Mouse (Mus musculus): Measurements from ENCODE around the gene B4galnt1. TPM values are rescaled to one million over a fixed set of nuclear protein-coding genes. Genes with fewer than 3 reads are reported as not detected.

B4galnt1 gene
- polyA plus RNA-seq, 1 experiment, result 196 TPM

GRCm38 (mm10) chr10:127194428-127195327 is 29.7 kb downstream of the B4galnt1 start:
- Histone ChIP-seq H3K27ac (ENCODE audit: control insufficient read depth, insufficient read depth, low read length) (no peak overlapping the region; the same call in 1 of the 2 replicates), H3K4me3 (ENCODE audit: control insufficient read depth, insufficient read depth, low read length) (peak overlapping the region; percentile 80), H3K27me3 (ENCODE audit: control insufficient read depth, insufficient read depth, low read length) (no peaks in the 10 kb centered on the region; the same call in 1 of the 2 replicates), H3K4me1 (replicated peaks; ENCODE audit: control insufficient read depth, insufficient read depth, low read length) (peaks cover 18% of the 10 kb centered on the region), H3K36me3 (ENCODE audit: control insufficient read depth, insufficient read depth, low read length) (0 out of 2 replicates have a peak, but pooled peaks cover 4% of the 10 kb centered on the region)
- TF ChIP-seq POLR2A (IDR thresholded peaks at IDR 0.05; ENCODE audit: control insufficient read depth, extremely low read depth, insufficient read depth, low read length, poor library complexity) (no peak), CTCF (IDR thresholded peaks at IDR 0.05; ENCODE audit: borderline replicate concordance, control insufficient read depth, extremely low read depth, insufficient read depth, low read length, poor library complexity) (no peak)
- WGBS, result 5% methylated on average over 22 of the region's 22 CpGs
- DNase-seq, result no peak

DNA sequence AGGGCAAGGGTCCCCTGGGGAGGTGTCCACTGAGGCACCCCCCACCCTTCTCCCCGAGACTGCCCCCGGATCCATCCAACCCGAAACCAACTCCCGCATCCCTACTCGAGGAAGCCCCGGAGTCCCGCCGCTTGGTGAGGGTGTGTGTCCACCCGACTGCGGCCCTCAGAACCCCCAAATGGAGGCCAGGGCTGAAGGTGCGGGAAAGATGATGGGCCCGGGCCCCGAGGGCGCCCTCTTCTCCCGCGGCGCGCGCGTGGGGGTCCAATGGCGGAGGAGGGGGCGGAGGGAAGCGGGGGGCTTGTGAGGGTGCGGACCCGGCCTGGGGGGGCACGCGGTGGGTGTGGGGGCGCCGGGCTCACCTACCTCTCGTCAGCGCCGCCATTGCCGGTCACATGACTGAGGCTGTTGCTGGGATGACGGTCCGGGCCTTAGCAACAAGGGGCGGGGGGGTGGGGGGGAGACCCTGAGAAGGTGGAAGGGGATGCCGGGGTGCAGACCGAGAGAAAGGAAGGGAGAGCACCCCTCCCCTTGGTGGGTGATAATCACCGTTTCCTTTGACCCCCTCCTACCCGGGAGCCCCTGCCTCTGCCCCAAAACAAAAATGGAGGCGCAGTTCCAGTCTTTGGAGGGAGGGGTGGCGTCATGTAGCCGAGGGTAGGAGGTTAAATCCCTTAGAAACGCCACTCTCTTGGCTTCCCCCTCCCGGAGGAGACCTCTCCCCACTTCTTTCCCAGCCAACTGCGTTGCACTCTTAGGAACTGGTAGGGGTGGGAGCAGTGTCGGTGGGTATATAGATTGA is 30.5 kb downstream of the B4galnt1 start, which contains the start of gene Dtx3:
Gene Dtx3, minus strand, starts transcription at position 401 of the 802 bp plus-strand sequence.
- H3K36me3 ChIP-seq (ENCODE audit: control insufficient read depth, insufficient read depth, low read length), result peaks cover 4% of the 10 kb centered on the region; the same call in 1 of the 2 replicates
- H3K27me3 ChIP-seq (ENCODE audit: control insufficient read depth, insufficient read depth, low read length), result no peaks in the 10 kb centered on the region; the same call in 1 of the 2 replicates

DNA sequence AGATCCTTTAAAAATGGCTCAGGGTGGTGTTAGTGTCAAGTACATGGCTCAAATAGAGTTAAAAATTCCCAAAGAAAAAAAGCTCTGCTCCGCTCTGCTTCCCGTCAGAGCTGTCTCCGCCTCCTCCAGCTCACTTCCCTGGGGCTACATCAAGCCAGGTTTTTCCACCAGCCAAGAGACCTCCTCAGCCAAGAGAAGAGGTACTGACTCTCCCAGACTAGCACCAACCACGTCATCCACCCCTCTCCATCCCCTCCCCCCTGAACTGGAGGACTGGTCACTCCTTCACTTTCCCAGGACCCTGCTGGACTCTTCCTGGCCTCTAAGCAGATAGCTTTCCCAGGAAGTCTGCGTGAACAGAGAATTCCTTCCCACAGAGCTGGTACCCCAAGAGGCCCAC is 31.4 kb downstream of the B4galnt1 start:
- Histone ChIP-seq H3K27me3 (ENCODE audit: control insufficient read depth, insufficient read depth, low read length) (no peaks in the 10 kb centered on the region), H3K4me1 (replicated peaks; ENCODE audit: control insufficient read depth, insufficient read depth, low read length) (peaks cover 15% of the 10 kb centered on the region), H3K4me3 (ENCODE audit: control insufficient read depth, insufficient read depth, low read length) (no peak overlapping the region), H3K27ac (ENCODE audit: control insufficient read depth, insufficient read depth, low read length) (no peak overlapping the region), H3K36me3 (ENCODE audit: control insufficient read depth, insufficient read depth, low read length) (peaks cover 4% of the 10 kb centered on the region; the same call in 1 of the 2 replicates)
- TF ChIP-seq POLR2A (IDR thresholded peaks at IDR 0.05; ENCODE audit: control insufficient read depth, extremely low read depth, insufficient read depth, low read length, poor library complexity) (no peak), CTCF (IDR thresholded peaks at IDR 0.05; ENCODE audit: borderline replicate concordance, control insufficient read depth, extremely low read depth, insufficient read depth, low read length, poor library complexity) (no peak)
- no peak for DNase-seq
- WGBS, result 96% methylated on average over 5 of the region's 5 CpGs

More for the DNA sequence above, 30.5 kb downstream of the B4galnt1 start, which contains the start of gene Dtx3:
- 1% methylated on average over 39 of the region's 47 CpGs for WGBS
- TF ChIP-seq CTCF (IDR thresholded peaks at IDR 0.05; ENCODE audit: borderline replicate concordance, control insufficient read depth, extremely low read depth, insufficient read depth, low read length, poor library complexity) (no peak), POLR2A (IDR thresholded peaks at IDR 0.05; ENCODE audit: control insufficient read depth, extremely low read depth, insufficient read depth, low read length, poor library complexity) (no peak)
- Histone ChIP-seq H3K4me1 (replicated peaks; ENCODE audit: control insufficient read depth, insufficient read depth, low read length) (peaks cover 15% of the 10 kb centered on the region), H3K4me3 (ENCODE audit: control insufficient read depth, insufficient read depth, low read length) (peak within 1 kb of the TSS; percentile 80), H3K27ac (ENCODE audit: control insufficient read depth, insufficient read depth, low read length) (no peak within 1 kb of the TSS)
- peak; percentile 50 for DNase-seq

- Histone ChIP-seq H3K27ac (ENCODE audit: control insufficient read depth, insufficient read depth, low read length) (no peak overlapping the region), H3K36me3 (ENCODE audit: control insufficient read depth, insufficient read depth, low read length) (peaks cover 4% of the 10 kb centered on the region; the same call in 1 of the 2 replicates), H3K4me3 (ENCODE audit: control insufficient read depth, insufficient read depth, low read length) (no peak overlapping the region), H3K27me3 (ENCODE audit: control insufficient read depth, insufficient read depth, low read length) (no peaks in the 10 kb centered on the region), H3K4me1 (replicated peaks; ENCODE audit: control insufficient read depth, insufficient read depth, low read length) (peaks cover 15% of the 10 kb centered on the region)
- 98% methylated on average over 8 of the region's 8 CpGs for WGBS
- TF ChIP-seq POLR2A (IDR thresholded peaks at IDR 0.05; ENCODE audit: control insufficient read depth, extremely low read depth, insufficient read depth, low read length, poor library complexity), result no peak
- no peak for TF ChIP-seq CTCF (IDR thresholded peaks at IDR 0.05; ENCODE audit: borderline replicate concordance, control insufficient read depth, extremely low read depth, insufficient read depth, low read length, poor library complexity)
- DNase-seq, result no peak
Observed at GRCm38 (mm10) chr10:127197104-127197503, 32.1 kb downstream of the B4galnt1 start.

DNA sequence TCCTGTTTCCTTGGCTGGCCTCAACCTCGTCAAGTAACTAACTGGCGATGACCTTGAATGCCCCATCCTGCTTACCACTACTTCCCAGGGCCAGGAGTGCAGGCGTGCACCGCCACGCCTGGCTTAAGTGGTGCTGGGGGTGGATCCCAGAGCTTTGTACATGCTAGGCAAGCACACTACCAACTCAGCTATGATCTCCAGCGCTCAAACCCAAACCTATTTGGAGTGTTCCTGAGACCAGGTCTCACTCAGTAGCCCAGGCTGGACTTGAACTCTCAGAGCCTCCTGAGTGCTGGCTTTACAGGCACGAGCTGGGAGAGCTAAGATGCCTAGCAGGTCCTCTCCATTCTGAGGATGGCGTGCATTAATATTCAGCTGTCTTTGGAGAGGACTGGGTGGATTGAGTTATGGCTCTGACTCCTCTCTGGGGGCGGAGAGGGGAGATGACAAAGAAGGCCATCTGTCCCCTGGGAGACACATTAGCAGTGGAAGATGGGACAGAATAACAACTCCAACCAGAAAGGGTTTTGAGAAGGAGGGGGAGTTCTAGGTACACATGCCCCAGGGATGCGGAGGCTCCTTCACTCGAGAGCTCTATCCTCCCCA is 32.6 kb downstream of the B4galnt1 start:
- H3K36me3 ChIP-seq (ENCODE audit: control insufficient read depth, insufficient read depth, low read length), result peaks cover 4% of the 10 kb centered on the region; the same call in 1 of the 2 replicates
- 95% methylated on average over 11 of the region's 11 CpGs for WGBS
- DNase-seq, result no peak
- no peaks in the 10 kb centered on the region for H3K27me3 ChIP-seq (ENCODE audit: control insufficient read depth, insufficient read depth, low read length)
- H3K4me1 ChIP-seq (replicated peaks; ENCODE audit: control insufficient read depth, insufficient read depth, low read length), result peaks cover 15% of the 10 kb centered on the region
- no peak for TF ChIP-seq POLR2A (IDR thresholded peaks at IDR 0.05; ENCODE audit: control insufficient read depth, extremely low read depth, insufficient read depth, low read length, poor library complexity)
- no peak for TF ChIP-seq CTCF (IDR thresholded peaks at IDR 0.05; ENCODE audit: borderline replicate concordance, control insufficient read depth, extremely low read depth, insufficient read depth, low read length, poor library complexity)
- no peak overlapping the region for H3K4me3 ChIP-seq (ENCODE audit: control insufficient read depth, insufficient read depth, low read length)
- H3K27ac ChIP-seq (ENCODE audit: control insufficient read depth, insufficient read depth, low read length), result no peak overlapping the region

Data from thymus, adult 2 months (tissue).